Mouse (Mus musculus): ENCODE results near the gene Atcay. TPM values are rescaled to one million over a fixed set of nuclear protein-coding genes. Genes with fewer than 3 reads are reported as not detected.
"Not testable (repeated sequence)": the region's sequence is repeated elsewhere in the genome, so short reads cannot be mapped to it uniquely, and the experiment has no call there.

The Atcay gene
- polyA plus RNA-seq, 1 experiment from 2014 or later = 0.27 TPM

DNA sequence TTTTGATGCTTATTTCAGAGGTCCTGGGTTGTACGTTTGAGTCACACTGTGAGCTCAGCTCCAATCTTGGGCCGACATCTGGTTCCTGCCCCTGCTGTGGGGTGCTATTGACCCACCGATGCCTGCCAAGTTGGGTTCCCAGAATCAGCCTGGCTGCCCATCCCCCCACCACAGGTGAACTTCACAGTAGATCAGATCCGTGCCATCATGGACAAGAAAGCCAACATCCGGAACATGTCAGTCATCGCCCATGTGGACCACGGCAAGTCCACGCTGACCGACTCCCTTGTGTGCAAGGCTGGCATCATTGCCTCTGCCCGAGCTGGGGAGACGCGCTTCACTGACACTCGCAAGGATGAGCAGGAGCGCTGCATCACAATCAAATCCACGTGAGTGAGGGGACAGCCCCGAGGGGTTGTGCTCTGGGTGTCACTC, 53.1 kb downstream of the Atcay start:
- H3K4me1 ChIP-seq (ENCODE audit: control insufficient read depth, insufficient read depth, low read length) = peaks cover 25% of the 10 kb centered on the region
- 18% methylated on average over 16 of the region's 16 CpGs for WGBS
- H3K9ac ChIP-seq (ENCODE audit: low read length) = peak overlapping the region; percentile 99
- H3K36me3 ChIP-seq (ENCODE audit: control insufficient read depth, insufficient read depth, low read length) = peaks cover 44% of the 10 kb centered on the region
- H3K4me3 ChIP-seq (ENCODE audit: low read depth, low read length) = peak overlapping the region; percentile 89
- peak overlapping the region; percentile 88; the same call in 1 of the 2 replicates for H3K27ac ChIP-seq (replicated peaks; ENCODE audit: low read depth, low read length)
- no peaks in the 10 kb centered on the region for H3K9me3 ChIP-seq (ENCODE audit: control insufficient read depth, low read length)
- ATAC-seq (ENCODE audit: insufficient number of reproducible peaks, low FRiP score, low TSS enrichment, low read depth) = no peak
- no peaks in the 10 kb centered on the region for H3K27me3 ChIP-seq (ENCODE audit: control insufficient read depth, insufficient read depth, low read length)
- H3K4me2 ChIP-seq (ENCODE audit: low read depth, severe bottlenecking) = peak overlapping the region; percentile 96
- DNase-seq (ENCODE audit: low spot score) = no peak

DNA sequence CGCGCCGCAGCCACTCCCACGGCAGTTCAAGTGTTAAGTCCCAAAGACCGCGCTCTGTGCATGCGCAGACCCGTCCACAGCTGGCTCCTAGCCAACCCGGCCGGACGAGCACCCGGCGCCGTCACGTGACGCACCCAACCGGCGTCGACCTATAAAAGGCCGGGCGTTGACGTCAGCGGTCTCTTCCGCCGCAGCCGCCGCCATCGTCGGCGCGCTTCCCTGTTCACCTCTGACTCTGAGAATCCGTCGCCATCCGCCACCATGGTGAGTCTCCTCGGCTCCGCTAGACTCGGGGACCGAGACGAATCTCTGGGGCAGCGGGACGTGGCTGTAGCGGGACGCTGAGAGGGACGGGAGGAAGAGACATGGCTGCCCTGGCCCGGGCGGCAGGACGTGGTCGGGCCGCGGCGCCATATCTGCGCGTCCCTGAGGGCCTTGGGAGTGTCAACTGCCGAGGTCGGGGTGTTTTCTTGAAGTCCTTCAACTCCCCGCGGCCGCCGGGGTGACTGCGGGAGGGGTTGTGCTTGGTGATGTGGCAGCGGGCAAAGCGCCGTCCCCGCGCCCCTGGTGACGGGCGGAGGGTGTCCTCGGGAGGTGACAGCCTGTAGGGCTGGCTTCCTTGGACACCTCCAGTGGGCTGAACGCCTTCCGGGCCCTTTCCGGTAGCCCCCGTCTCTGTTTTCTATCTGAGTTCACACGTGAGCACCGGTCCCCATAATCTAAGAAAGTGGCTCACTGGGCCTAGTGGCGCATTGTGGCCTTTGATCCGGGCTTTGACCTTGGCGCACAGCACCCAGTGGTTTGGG, 54.0 kb downstream of the Atcay start, which contains the start of gene Eef2:
Gene Eef2 (plus strand): TSS at position 166 of the 806 bp plus-strand sequence.
- Histone ChIP-seq H3K4me1 (ENCODE audit: control insufficient read depth, insufficient read depth, low read length) (peaks cover 25% of the 10 kb centered on the region), H3K9me3 (ENCODE audit: control insufficient read depth, low read length) (no peaks in the 10 kb centered on the region), H3K27me3 (ENCODE audit: control insufficient read depth, insufficient read depth, low read length) (no peaks in the 10 kb centered on the region), H3K9ac (ENCODE audit: low read length) (peak within 1 kb of the TSS; percentile 99), H3K4me2 (ENCODE audit: low read depth, severe bottlenecking) (peak within 1 kb of the TSS; percentile 96), H3K4me3 (ENCODE audit: low read depth, low read length) (peak within 1 kb of the TSS; percentile 89), H3K36me3 (ENCODE audit: control insufficient read depth, insufficient read depth, low read length) (peaks cover 40% of the 10 kb centered on the region), H3K27ac (replicated peaks; ENCODE audit: low read depth, low read length) (peak within 1 kb of the TSS; percentile 88)
- DNase-seq (ENCODE audit: low spot score) = peak; percentile 99
- under 1% methylated on average over 77 of the region's 77 CpGs for WGBS
- peak; percentile 77 for ATAC-seq (ENCODE audit: insufficient number of reproducible peaks, low FRiP score, low TSS enrichment, low read depth)

DNA sequence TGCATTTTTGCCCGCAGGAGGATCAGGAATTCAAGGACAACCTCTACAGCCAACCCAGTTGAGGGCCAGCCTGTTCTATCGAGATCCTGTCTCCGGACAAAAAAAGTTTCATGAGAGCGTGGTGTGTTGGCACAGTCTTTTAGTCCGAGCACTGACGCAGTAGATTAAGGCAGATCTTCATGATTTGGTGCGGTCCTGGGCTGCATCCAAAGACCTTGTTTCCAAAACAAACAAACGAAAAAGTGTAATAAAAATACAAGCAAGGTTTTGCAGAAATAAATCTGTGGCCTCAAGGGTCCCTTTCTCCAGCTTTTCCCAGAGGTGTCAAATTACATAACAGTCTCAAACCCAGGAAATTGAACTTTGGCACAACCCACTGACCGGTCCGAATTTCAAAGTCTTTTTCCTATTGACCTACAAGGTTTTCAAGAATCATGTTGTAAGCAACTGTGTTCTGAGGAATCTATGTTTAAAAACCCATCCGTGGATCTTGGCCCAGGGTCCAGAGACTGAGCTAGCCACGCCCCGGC, 54.6 kb downstream of the Atcay start:
- H3K27ac ChIP-seq (replicated peaks; ENCODE audit: low read depth, low read length) = peak overlapping the region; percentile 43; the same call in 1 of the 2 replicates
- DNase-seq (ENCODE audit: low spot score) = no peak
- H3K9ac ChIP-seq (ENCODE audit: low read length) = no peak overlapping the region; the same call in 1 of the 2 replicates
- H3K4me1 ChIP-seq (ENCODE audit: control insufficient read depth, insufficient read depth, low read length) = peaks cover 22% of the 10 kb centered on the region
- H3K9me3 ChIP-seq (ENCODE audit: control insufficient read depth, low read length) = no peaks in the 10 kb centered on the region
- 8% methylated on average over 13 of the region's 13 CpGs for WGBS
- no peak for ATAC-seq (ENCODE audit: insufficient number of reproducible peaks, low FRiP score, low TSS enrichment, low read depth)
- peaks cover 34% of the 10 kb centered on the region for H3K36me3 ChIP-seq (ENCODE audit: control insufficient read depth, insufficient read depth, low read length)
- no peaks in the 10 kb centered on the region for H3K27me3 ChIP-seq (ENCODE audit: control insufficient read depth, insufficient read depth, low read length)
- H3K4me3 ChIP-seq (ENCODE audit: low read depth, low read length) = peak overlapping the region; percentile 89
- peak overlapping the region; percentile 36 for H3K4me2 ChIP-seq (ENCODE audit: low read depth, severe bottlenecking)

DNA sequence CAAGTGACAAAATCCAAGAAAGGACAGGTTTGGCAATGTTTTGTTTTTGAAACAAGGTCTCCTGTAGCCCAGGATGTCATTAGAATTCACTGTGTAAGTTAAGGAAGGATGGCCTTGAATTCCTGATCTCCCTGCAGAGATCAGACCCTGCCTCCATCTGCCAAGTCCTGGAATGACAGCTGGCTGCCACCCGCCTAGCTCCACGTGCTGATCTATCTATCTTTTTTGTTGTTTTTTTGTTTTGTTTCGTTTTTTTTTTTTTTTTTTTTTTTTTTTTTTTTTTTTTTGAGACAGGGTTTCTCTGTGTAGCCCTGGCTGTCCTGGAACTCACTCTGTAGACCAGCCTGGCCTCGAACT, 55.3 kb downstream of the Atcay start:
- peak overlapping the region; percentile 82; the same call in 1 of the 2 replicates for H3K27ac ChIP-seq (replicated peaks; ENCODE audit: low read depth, low read length)
- H3K9ac ChIP-seq (ENCODE audit: low read length); ATAC-seq (ENCODE audit: insufficient number of reproducible peaks, low FRiP score, low TSS enrichment, low read depth); H3K4me2 ChIP-seq (ENCODE audit: low read depth, severe bottlenecking); DNase-seq (ENCODE audit: low spot score); H3K9me3 ChIP-seq (ENCODE audit: control insufficient read depth, low read length); H3K27me3 ChIP-seq (ENCODE audit: control insufficient read depth, insufficient read depth, low read length); H3K4me3 ChIP-seq (ENCODE audit: low read depth, low read length): not testable (repeated sequence)
- WGBS = 13% methylated on average over 4 of the region's 4 CpGs
- peaks cover 27% of the 10 kb centered on the region for H3K36me3 ChIP-seq (ENCODE audit: control insufficient read depth, insufficient read depth, low read length)
- H3K4me1 ChIP-seq (ENCODE audit: control insufficient read depth, insufficient read depth, low read length) = peaks cover 22% of the 10 kb centered on the region

DNA sequence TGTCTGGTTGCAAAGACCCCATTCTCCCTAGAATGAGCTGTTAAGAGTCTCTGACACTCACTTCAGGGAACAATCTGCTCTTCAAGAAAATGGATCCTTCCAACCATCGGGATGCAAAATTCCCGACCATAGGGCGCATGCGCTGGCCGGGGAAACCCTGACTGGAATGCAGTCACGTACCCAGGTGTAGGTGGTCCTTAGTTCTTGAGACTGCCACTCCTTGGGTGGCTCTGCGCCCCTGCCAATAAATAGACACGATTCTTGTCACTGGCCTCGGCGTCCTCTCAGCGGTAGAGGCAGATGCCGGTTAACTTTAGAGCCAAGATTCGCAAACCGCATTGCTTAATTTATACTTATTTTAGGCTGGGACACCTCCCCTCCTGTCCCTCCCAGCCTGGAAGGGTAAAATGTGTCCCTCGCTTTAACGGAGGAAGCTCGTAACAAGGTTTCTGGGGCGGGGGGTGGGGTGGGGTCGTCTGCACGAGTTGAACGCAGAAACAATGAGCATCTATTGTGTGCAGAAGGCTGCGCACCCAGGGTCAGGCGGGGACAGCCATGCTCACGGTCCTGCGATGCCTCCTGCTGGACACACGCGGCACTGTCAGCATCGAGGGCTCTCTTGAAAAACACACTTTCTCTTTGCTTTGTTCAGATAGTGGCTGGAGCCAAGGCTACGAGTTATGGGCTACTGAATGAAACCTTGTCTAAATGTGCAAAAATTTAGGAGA, 55.9 kb downstream of the Atcay start:
- Histone ChIP-seq H3K4me3 (ENCODE audit: low read depth, low read length) (peak overlapping the region; percentile 25), H3K4me1 (ENCODE audit: control insufficient read depth, insufficient read depth, low read length) (peaks cover 22% of the 10 kb centered on the region), H3K36me3 (ENCODE audit: control insufficient read depth, insufficient read depth, low read length) (peaks cover 21% of the 10 kb centered on the region), H3K9me3 (ENCODE audit: control insufficient read depth, low read length) (no peaks in the 10 kb centered on the region), H3K4me2 (ENCODE audit: low read depth, severe bottlenecking) (peak overlapping the region; percentile 52), H3K27ac (replicated peaks; ENCODE audit: low read depth, low read length) (peak overlapping the region; percentile 82), H3K27me3 (ENCODE audit: control insufficient read depth, insufficient read depth, low read length) (no peaks in the 10 kb centered on the region), H3K9ac (ENCODE audit: low read length) (peak overlapping the region; percentile 68)
- ATAC-seq (ENCODE audit: insufficient number of reproducible peaks, low FRiP score, low TSS enrichment, low read depth) (peak; percentile 66; the same call in 1 of the 2 replicates), DNase-seq (ENCODE audit: low spot score) (peak; percentile 97)
- 4% methylated on average over 29 of the region's 29 CpGs for WGBS

DNA sequence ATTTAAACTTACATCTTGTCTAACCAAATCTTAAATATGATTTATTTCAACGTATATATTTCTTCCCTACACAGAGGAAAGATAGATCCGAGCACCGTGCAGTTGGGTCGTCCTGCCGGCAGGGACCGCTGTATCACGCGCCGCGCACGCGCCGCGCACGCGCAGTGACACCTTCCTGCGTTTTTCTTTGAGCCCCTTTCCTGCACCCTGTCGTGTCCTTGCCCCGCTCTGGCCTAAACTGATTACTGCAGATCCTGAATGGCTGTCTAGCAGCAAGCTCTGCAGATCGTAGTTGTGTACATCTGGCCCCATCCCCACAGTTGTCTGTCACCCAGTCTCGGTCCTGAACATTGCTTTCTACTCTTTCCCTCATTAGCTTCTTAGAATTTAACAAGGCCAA, 57.5 kb downstream of the Atcay start:
- Histone ChIP-seq H3K36me3 (ENCODE audit: control insufficient read depth, insufficient read depth, low read length) (peaks cover 5% of the 10 kb centered on the region), H3K9ac (ENCODE audit: low read length) (peak overlapping the region; percentile 44), H3K27me3 (ENCODE audit: control insufficient read depth, insufficient read depth, low read length) (no peaks in the 10 kb centered on the region), H3K4me3 (ENCODE audit: low read depth, low read length) (no peak overlapping the region), H3K4me1 (ENCODE audit: control insufficient read depth, insufficient read depth, low read length) (peaks cover 17% of the 10 kb centered on the region), H3K27ac (replicated peaks; ENCODE audit: low read depth, low read length) (peak overlapping the region; percentile 70; the same call in 1 of the 2 replicates), H3K4me2 (ENCODE audit: low read depth, severe bottlenecking) (peak overlapping the region; percentile 33), H3K9me3 (ENCODE audit: control insufficient read depth, low read length) (no peaks in the 10 kb centered on the region)
- 5% methylated on average over 21 of the region's 21 CpGs for WGBS
- ATAC-seq (ENCODE audit: insufficient number of reproducible peaks, low FRiP score, low TSS enrichment, low read depth) = no peak; the same call in 1 of the 2 replicates
- DNase-seq (ENCODE audit: low spot score) = peak; percentile 87

DNA sequence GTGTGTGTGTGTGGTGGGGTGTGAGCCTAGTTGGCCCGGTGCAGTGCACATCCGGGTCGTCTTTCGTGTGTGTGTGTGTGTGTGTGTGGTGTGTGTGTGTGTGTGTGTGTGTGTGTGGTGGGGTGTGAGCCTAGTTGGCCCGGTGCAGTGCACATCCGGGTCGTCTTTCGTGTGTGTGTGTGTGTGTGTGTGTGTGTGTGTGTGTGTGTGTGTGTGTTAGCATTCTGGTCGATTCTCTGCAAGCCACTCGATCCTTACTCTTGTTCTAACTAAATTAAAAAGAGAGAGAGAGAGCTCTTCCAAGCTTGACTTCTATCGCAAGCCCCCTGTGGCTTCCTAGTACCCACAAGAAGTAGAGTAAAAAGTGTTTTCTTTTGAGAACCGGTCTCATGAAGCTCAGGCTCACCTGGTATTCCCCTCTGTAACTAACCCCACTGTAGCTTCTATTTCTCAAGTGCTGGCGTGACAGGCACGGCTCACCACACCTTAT, 61.2 kb downstream of the Atcay start:
- H3K36me3 ChIP-seq (ENCODE audit: control insufficient read depth, insufficient read depth, low read length); H3K9me3 ChIP-seq (ENCODE audit: control insufficient read depth, low read length); ATAC-seq (ENCODE audit: insufficient number of reproducible peaks, low FRiP score, low TSS enrichment, low read depth); DNase-seq (ENCODE audit: low spot score); H3K4me3 ChIP-seq (ENCODE audit: low read depth, low read length); H3K27me3 ChIP-seq (ENCODE audit: control insufficient read depth, insufficient read depth, low read length); H3K4me2 ChIP-seq (ENCODE audit: low read depth, severe bottlenecking); H3K9ac ChIP-seq (ENCODE audit: low read length); H3K27ac ChIP-seq (replicated peaks; ENCODE audit: low read depth, low read length): not testable (repeated sequence)
- peaks cover 20% of the 10 kb centered on the region for H3K4me1 ChIP-seq (ENCODE audit: control insufficient read depth, insufficient read depth, low read length)
- 47% methylated on average over 14 of the region's 14 CpGs for WGBS
